Mouse (Mus musculus): ENCODE data around the gene Trpv4. TPM values are rescaled to one million over a fixed set of nuclear protein-coding genes. Genes with fewer than 3 reads are reported as not detected.

The Trpv4 gene
- 1.5 and 9.6 TPM in 2 replicates for polyA plus RNA-seq (2012; rRNA removed)

GRCm38 (mm10) chr5:114658255-114658654, at the start of gene Trpv4:
Trpv4 (minus strand) TSS chr5:114658421.

GRCm38 (mm10) chr5:114707265-114708068, 49.2 kb upstream of the Trpv4 start, which contains the start of gene Tchp:
Tchp (plus strand) TSS chr5:114707760.

GRCm38 (mm10) chr5:114690633-114691567, 32.7 kb upstream of the Trpv4 start, which contains the start of gene Gltp:
Gltp (minus strand) TSS chr5:114690984.

Other genes with a start within 250 kb of the Trpv4 start
- 30.3 and 32.7 TPM in 2 replicates for gene Mmab, start 214.4 kb downstream of the Trpv4 start, polyA plus RNA-seq (2012; rRNA removed)
- gene Mvk, start 214.2 kb downstream of the Trpv4 start, polyA plus RNA-seq (2012; rRNA removed) = 52.2 and 53.9 TPM in 2 replicates
- gene Fam222a, start 90.4 kb downstream of the Trpv4 start, polyA plus RNA-seq (2012; rRNA removed) = 9.7 and 11.7 TPM in 2 replicates
- 24.8 and 31.1 TPM in 2 replicates for gene Gltp, start 32.6 kb upstream of the Trpv4 start, polyA plus RNA-seq (2012; rRNA removed)
- 35.4 and 36.9 TPM in 2 replicates for gene Tchp, start 49.3 kb upstream of the Trpv4 start, polyA plus RNA-seq (2012; rRNA removed)
- 57.2 and 57.7 TPM in 2 replicates for gene Ankrd13a, start 116.3 kb upstream of the Trpv4 start, polyA plus RNA-seq (2012; rRNA removed)
- gene Git2, start 117.1 kb upstream of the Trpv4 start, polyA plus RNA-seq (2012; rRNA removed) = 54.3 and 57.1 TPM in 2 replicates
- 197 and 217 TPM in 2 replicates for gene 1500011B03Rik, start 165.0 kb upstream of the Trpv4 start, polyA plus RNA-seq (2012; rRNA removed)
- not detected in 2 replicates for gene 4930519G04Rik, start 195.2 kb upstream of the Trpv4 start, polyA plus RNA-seq (2012; rRNA removed)
- 1.2 and 1.3 TPM in 2 replicates for gene Gm9936, start 200.3 kb upstream of the Trpv4 start, polyA plus RNA-seq (2012; rRNA removed)
- 7.0 and 9.1 TPM in 2 replicates for gene Oasl2, start 238.5 kb upstream of the Trpv4 start, polyA plus RNA-seq (2012; rRNA removed)